Mouse (Mus musculus) inflammation-experienced regulatory T-cells, adult 6 months (primary cell): ENCODE results near the gene H3f3b. TPM values are rescaled to one million over a fixed set of nuclear protein-coding genes. Genes with fewer than 3 reads are reported as not detected.

Experiments used
- ATAC-seq: one replicate; pipeline ENCODE4 v1.8.0; 2017
- polyA plus RNA-seq, 3 experiments: library from polyadenylated mRNA; unstranded; fragments of 100-300 nt; shearing (Covaris generic); gene quantifications; one replicate each; pipeline ENCODE4 v1.2.1; 2017

The H3f3b gene
- polyA plus RNA-seq, result 1,000 to 10,000 TPM; 1,545 to 2,086 (median 2,075) TPM

- ATAC-seq, result no peak
Observed at GRCm38 (mm10) chr11:116027756-116028155, at the start of gene H3f3b. TSS of gene H3f3b (minus strand) at chr11:116027962.

- ATAC-seq, result peak; percentile 60
Observed at GRCm38 (mm10) chr11:116076836-116077235, 49.1 kb upstream of the H3f3b start.

- ATAC-seq, result no peak
Observed at GRCm38 (mm10) chr11:116076266-116076540, 48.4 kb upstream of the H3f3b start.

- no peak for ATAC-seq
Observed at GRCm38 (mm10) chr11:116075539-116076265, 47.9 kb upstream of the H3f3b start.

GRCm38 (mm10) chr11:116074436-116074991 is 46.8 kb upstream of the H3f3b start:
- no peak for ATAC-seq

GRCm38 (mm10) chr11:116072608-116073007 is 44.8 kb upstream of the H3f3b start:
- ATAC-seq, result no peak

GRCm38 (mm10) chr11:116071510-116071909 is 43.7 kb upstream of the H3f3b start:
- ATAC-seq, result peak; percentile 60

GRCm38 (mm10) chr11:116065345-116065744 is 37.6 kb upstream of the H3f3b start:
- ATAC-seq, result no peak

- ATAC-seq, result no peak
Observed at GRCm38 (mm10) chr11:116064187-116064867, 36.6 kb upstream of the H3f3b start.

GRCm38 (mm10) chr11:116063562-116063961 is 35.8 kb upstream of the H3f3b start:
- ATAC-seq, result no peak

- no peak for ATAC-seq
Observed at GRCm38 (mm10) chr11:116062521-116062920, 34.8 kb upstream of the H3f3b start.

- ATAC-seq, result no peak
Observed at GRCm38 (mm10) chr11:116061641-116062415, 34.1 kb upstream of the H3f3b start.

GRCm38 (mm10) chr11:116060596-116060995 is 32.8 kb upstream of the H3f3b start:
- ATAC-seq, result no peak

GRCm38 (mm10) chr11:116059691-116060025 is 31.9 kb upstream of the H3f3b start:
- no peak for ATAC-seq

GRCm38 (mm10) chr11:116058868-116059690 is 31.3 kb upstream of the H3f3b start:
- no peak for ATAC-seq

- ATAC-seq, result no peak
Observed at GRCm38 (mm10) chr11:116058022-116058614, 30.4 kb upstream of the H3f3b start.

- ATAC-seq, result no peak
Observed at GRCm38 (mm10) chr11:116057237-116057881, 29.6 kb upstream of the H3f3b start.

GRCm38 (mm10) chr11:116055873-116056272 is 28.1 kb upstream of the H3f3b start:
- no peak for ATAC-seq

- ATAC-seq, result no peak
Observed at GRCm38 (mm10) chr11:116053510-116054229, 25.9 kb upstream of the H3f3b start.

GRCm38 (mm10) chr11:116050196-116050595 is 22.4 kb upstream of the H3f3b start:
- ATAC-seq, result no peak

- no peak for ATAC-seq
Observed at GRCm38 (mm10) chr11:116049610-116050009, 21.8 kb upstream of the H3f3b start.
